Mouse (Mus musculus) heart, embryonic 16.5 days (tissue): ENCODE data around the gene Trim17. TPM values are rescaled to one million over a fixed set of nuclear protein-coding genes. Genes with fewer than 3 reads are reported as not detected.
A peak's percentile ranks its signal among the peaks of the same experiment; 100 is the strongest.

ENCODE experiments used
- ATAC-seq: fragments of 200-750 bp; cut with Nextera tagmentation; replicated peaks from 2 replicates; pipeline ENCODE4 v1.8.0; 2017; ENCODE audit warnings: moderate number of reproducible peaks; ENCODE audit not compliant: insufficient read depth, low FRiP score; ENCODE audit errors: extremely low read depth
- H3K27ac ChIP-seq: fragments of 300-500 bp; sonication (generic); 2 replicates; pipeline ENCODE4 v1.5.1; 2014; ENCODE audit warnings: mild to moderate bottlenecking, low read length, control low read depth, moderate library complexity
- H3K27me3 ChIP-seq: fragments of 300-500 bp; sonication (generic); 2 replicates; pipeline ENCODE4 v1.6.1; 2014; ENCODE audit warnings: low read length, mixed read lengths; ENCODE audit not compliant: control insufficient read depth, insufficient read depth
- H3K36me3 ChIP-seq: fragments of 300-500 bp; sonication (generic); 2 replicates; pipeline ENCODE4 v1.6.1; 2014; ENCODE audit not compliant: control insufficient read depth, insufficient read depth
- H3K4me1 ChIP-seq: fragments of 300-500 bp; sonication (generic); 2 replicates; pipeline ENCODE4 v1.6.1; 2014; ENCODE audit warnings: low read length, mixed read lengths; ENCODE audit not compliant: control insufficient read depth, insufficient read depth
- H3K4me2 ChIP-seq: fragments of 300-500 bp; sonication (generic); 2 replicates; pipeline ENCODE4 v1.6.1; 2014; ENCODE audit warnings: low read depth, mild to moderate bottlenecking, control low read depth, low read length
- H3K4me3 ChIP-seq: fragments of 300-500 bp; sonication (generic); 2 replicates; pipeline ENCODE4 v1.5.1; 2014; ENCODE audit warnings: mild to moderate bottlenecking, control low read depth, low read length
- H3K9ac ChIP-seq: fragments of 300-500 bp; sonication (generic); 2 replicates; pipeline ENCODE4 v1.6.1; 2014; ENCODE audit warnings: low read length, control low read depth
- H3K9me3 ChIP-seq: fragments of 300-500 bp; sonication (generic); replicated peaks from 2 replicates; pipeline ENCODE4 v1.6.1; 2016; ENCODE audit warnings: low read length; ENCODE audit not compliant: control insufficient read depth
- WGBS: fragments of 180-500 bp; shearing (Covaris S2); extraction: QIAGEN DNeasy Blood & Tissue Kit; methylation state at CpG from one replicate; pipeline ENCODE4 v1.1.7; 2014; 5-methylcytosine and 5-hydroxymethylcytosine counted together
- microRNA-seq: library from miRNA; unstranded; fragments of <30 nt; microRNA quantifications from one replicate; pipeline ENCODE4, GENCODE M21; 2017
- polyA plus RNA-seq: library from polyadenylated mRNA; unstranded; fragments of >200 nt; fragmentation: Nextera tagmentation; extraction: Ambion mirVana; gene quantifications from 2 replicates; pipeline ENCODE4 v1.2.1, GENCODE M21; 2015

The Trim17 gene
- polyA plus RNA-seq, 1 experiment from 2014 or later: 0.39 TPM

GRCm38 (mm10) chr11:59000635-59001034 lies 46.1 kb downstream of the Trim17 start:
- Histone ChIP-seq H3K27me3 (no peaks in the 10 kb centered on the region), H3K36me3 (no peaks in the 10 kb centered on the region), H3K9ac (peak overlapping the region; percentile 79), H3K4me2 (peak overlapping the region; percentile 75), H3K4me3 (peak overlapping the region; percentile 52), H3K9me3 (no peaks in the 10 kb centered on the region), H3K4me1 (peaks cover 48% of the 10 kb centered on the region), H3K27ac (peak overlapping the region; percentile 94; the same call in 1 of the 2 replicates)
- 89% methylated on average over 21 of the region's 21 CpGs for WGBS
- ATAC-seq: no peak

- peak overlapping the region; percentile 49 for H3K4me3 ChIP-seq
- no peaks in the 10 kb centered on the region for H3K27me3 ChIP-seq
- WGBS: 49% methylated on average over 7 of the region's 7 CpGs
- no peaks in the 10 kb centered on the region; the same call in 1 of the 2 replicates for H3K36me3 ChIP-seq
- H3K27ac ChIP-seq: peak overlapping the region; percentile 84
- H3K9ac ChIP-seq: peak overlapping the region; percentile 79
- H3K4me1 ChIP-seq: peaks cover 29% of the 10 kb centered on the region
- peak overlapping the region; percentile 75 for H3K4me2 ChIP-seq
- peak; percentile 85 for ATAC-seq
- H3K9me3 ChIP-seq: no peaks in the 10 kb centered on the region
These were observed 48.0 kb downstream of the Trim17 start for GRCm38 (mm10) chr11:59002327-59003079.

GRCm38 (mm10) chr11:59015052-59015451 lies 60.6 kb downstream of the Trim17 start:
- peaks cover 2% of the 10 kb centered on the region for H3K4me1 ChIP-seq
- H3K9me3 ChIP-seq: no peaks in the 10 kb centered on the region
- WGBS: 35% methylated on average over 9 of the region's 9 CpGs
- H3K36me3 ChIP-seq: no peaks in the 10 kb centered on the region
- ATAC-seq: no peak
- no peak overlapping the region for H3K27ac ChIP-seq
- no peaks in the 10 kb centered on the region for H3K27me3 ChIP-seq
- H3K4me3 ChIP-seq: no peak overlapping the region
- H3K4me2 ChIP-seq: no peak overlapping the region
- H3K9ac ChIP-seq: no peak overlapping the region

Small RNA genes within 50 kb of the gene (microRNA-seq; reads per million reads assigned to microRNA genes)
- gene Gm44313: 0.59 reads per million

Other genes starting within 250 kb of the Trim17 start
- gene Olfr318, start 230.7 kb upstream of the Trim17 start, polyA plus RNA-seq: not detected in 2 replicates
- not detected in 2 replicates for gene Olfr317, start 215.5 kb upstream of the Trim17 start, polyA plus RNA-seq
- not detected in 2 replicates for gene Olfr316, start 202.0 kb upstream of the Trim17 start, polyA plus RNA-seq
- gene Olfr315, start 181.5 kb upstream of the Trim17 start, polyA plus RNA-seq: not detected in 2 replicates
- gene Olfr314, start 171.7 kb upstream of the Trim17 start, polyA plus RNA-seq: 0.11 TPM in 1 of 2 replicates, not detected in the other
- 1.5 and 2.5 TPM in 2 replicates for gene Fam183b, start 152.7 kb upstream of the Trim17 start, polyA plus RNA-seq
- gene Olfr313, start 139.7 kb upstream of the Trim17 start, polyA plus RNA-seq: 0.09 and 0.12 TPM in 2 replicates
- gene Olfr312, start 125.4 kb upstream of the Trim17 start, polyA plus RNA-seq: 0.25 TPM in 1 of 2 replicates, not detected in the other
- 0.15 and 0.22 TPM in 2 replicates for gene Olfr311, start 115.4 kb upstream of the Trim17 start, polyA plus RNA-seq
- 4.3 and 5.1 TPM in 2 replicates for gene Gm12258, start 107.5 kb upstream of the Trim17 start, polyA plus RNA-seq
- 3.4 and 3.7 TPM in 2 replicates for gene 2810021J22Rik, start 87.5 kb upstream of the Trim17 start, polyA plus RNA-seq
- gene Zfp39, start 50.5 kb upstream of the Trim17 start, polyA plus RNA-seq: 3.2 and 5.0 TPM in 2 replicates
- 0.10 TPM in 1 of 2 replicates, not detected in the other for gene Btnl10, start 36.8 kb upstream of the Trim17 start, polyA plus RNA-seq
- 172 and 176 TPM in 2 replicates for gene Rnf187, start 15.8 kb upstream of the Trim17 start, polyA plus RNA-seq
- gene Hist3h2ba, start 5.8 kb upstream of the Trim17 start, polyA plus RNA-seq: 21.8 and 27.5 TPM in 2 replicates
- 33.9 and 35.2 TPM in 2 replicates for gene Hist3h2a, start within 50 bp of the Trim17 start, polyA plus RNA-seq
- gene Trim11, start 23.4 kb downstream of the Trim17 start, polyA plus RNA-seq: 37.1 and 40.3 TPM in 2 replicates
- gene Obscn, start 181.7 kb downstream of the Trim17 start, polyA plus RNA-seq: 87.2 and 91.9 TPM in 2 replicates
- 9.5 and 10.4 TPM in 2 replicates for gene Iba57, start 209.1 kb downstream of the Trim17 start, polyA plus RNA-seq
- gene Gjc2, start 228.5 kb downstream of the Trim17 start, polyA plus RNA-seq: 0.50 and 0.54 TPM in 2 replicates
- gene Guk1, start 237.5 kb downstream of the Trim17 start, polyA plus RNA-seq: 130 and 140 TPM in 2 replicates
- gene Mrpl55, start 247.8 kb downstream of the Trim17 start, polyA plus RNA-seq: 115 and 131 TPM in 2 replicates